Mouse (Mus musculus) midbrain, embryonic 16.5 days (tissue): ENCODE data around the gene Dalrd3. TPM values are rescaled to one million over a fixed set of nuclear protein-coding genes. Genes with fewer than 3 reads are reported as not detected.

Experiments used
- ATAC-seq: fragments of 200-750 bp; cut with Nextera tagmentation; 2 replicates; pipeline ENCODE4 v1.8.0; 2017; ENCODE audit warnings: moderate TSS enrichment
- H3K27ac ChIP-seq: fragments of 300-500 bp; sonication (generic); 2 replicates; pipeline ENCODE4 v1.5.1; 2014; ENCODE audit warnings: mild to moderate bottlenecking, low read length, mixed read lengths
- H3K27me3 ChIP-seq: fragments of 300-500 bp; sonication (generic); 2 replicates; pipeline ENCODE4 v1.6.1; 2014; ENCODE audit warnings: low read depth, low read length, mixed read lengths; ENCODE audit not compliant: control insufficient read depth, insufficient read depth
- H3K36me3 ChIP-seq: fragments of 300-500 bp; sonication (generic); 2 replicates; pipeline ENCODE4 v1.6.1; 2014; ENCODE audit warnings: mild to moderate bottlenecking, low read length, moderate library complexity, mixed read lengths; ENCODE audit not compliant: control insufficient read depth, insufficient read depth
- H3K4me1 ChIP-seq: fragments of 300-500 bp; sonication (generic); 2 replicates; pipeline ENCODE4 v1.6.1; 2014; ENCODE audit warnings: mild to moderate bottlenecking, low read length, mixed read lengths; ENCODE audit not compliant: control insufficient read depth, insufficient read depth
- H3K4me2 ChIP-seq: fragments of 300-500 bp; sonication (generic); 2 replicates; pipeline ENCODE4 v1.6.1; 2014; ENCODE audit warnings: mild to moderate bottlenecking, low read length, mixed read lengths
- H3K4me3 ChIP-seq: fragments of 300-500 bp; sonication (generic); 2 replicates; pipeline ENCODE4 v1.5.1; 2014; ENCODE audit warnings: low read depth, mild to moderate bottlenecking, low read length, moderate library complexity, mixed read lengths
- H3K9ac ChIP-seq: fragments of 300-500 bp; sonication (generic); 2 replicates; pipeline ENCODE4 v1.6.1; 2014; ENCODE audit warnings: low read depth, low read length, mixed read lengths
- H3K9me3 ChIP-seq: fragments of 300-500 bp; sonication (generic); replicated peaks from 2 replicates; pipeline ENCODE4 v1.6.1; 2014; ENCODE audit warnings: mild to moderate bottlenecking, low read length, mixed read lengths; ENCODE audit not compliant: control insufficient read depth, poor library complexity, severe bottlenecking
- WGBS: fragments of 180-500 bp; shearing (Covaris S2); extraction: QIAGEN DNeasy Blood & Tissue Kit; methylation state at CpG from one replicate; pipeline ENCODE4 v1.1.7; 2014; 5-methylcytosine and 5-hydroxymethylcytosine counted together
- polyA plus RNA-seq: library from polyadenylated mRNA; unstranded; fragments of >200 nt; fragmentation: Nextera tagmentation; extraction: Ambion mirVana; gene quantifications from 2 replicates; pipeline ENCODE4 v1.2.1, GENCODE M21; 2015

The Dalrd3 gene
- polyA plus RNA-seq, 1 experiment from 2014 or later = 350 TPM

DNA sequence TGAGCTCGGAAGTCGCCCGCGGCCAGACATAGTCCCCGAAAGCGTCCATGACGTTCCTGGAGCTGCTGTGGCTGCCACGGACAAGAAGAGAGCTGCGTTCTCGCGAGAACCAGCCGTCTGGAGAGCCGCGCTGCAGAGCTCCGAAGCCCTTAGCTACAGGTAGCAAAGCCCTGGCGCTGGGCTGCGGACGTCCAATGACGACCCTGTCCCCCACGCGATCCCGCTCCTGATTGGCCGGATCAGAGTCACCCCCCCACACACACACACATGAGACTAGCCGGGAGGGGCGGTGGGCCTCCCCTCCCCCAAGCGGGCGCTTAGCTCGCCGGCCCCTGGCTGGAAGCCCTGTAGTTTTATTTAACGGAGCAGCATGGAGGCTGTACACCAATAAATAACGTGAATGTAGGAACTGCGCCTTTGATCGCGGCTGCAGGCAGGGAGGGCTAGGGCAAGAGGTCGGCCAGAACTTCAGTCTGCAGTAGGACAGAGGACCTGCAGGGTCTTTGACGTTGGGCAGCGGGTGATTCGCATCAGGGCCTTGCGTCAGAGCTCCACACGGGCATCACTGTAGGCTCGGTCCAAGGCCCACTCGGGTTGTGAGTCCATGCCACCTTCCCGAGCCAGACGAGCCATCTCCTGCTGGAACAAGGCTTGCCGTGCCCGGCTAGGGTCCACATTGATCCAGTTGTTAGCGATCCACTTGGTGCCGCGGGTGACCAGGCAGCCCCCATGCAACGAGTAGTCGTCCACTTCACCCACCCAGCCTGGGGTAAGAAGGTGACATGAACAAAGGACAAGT is 9.1 kb downstream of the Dalrd3 start, which contains the start of gene Wdr6:
Gene Wdr6, minus strand, starts transcription at position 195 of the 799 bp plus-strand sequence.
- H3K27ac ChIP-seq = peak within 1 kb of the TSS; percentile 97
- H3K36me3 ChIP-seq = peaks cover 10% of the 10 kb centered on the region
- H3K4me1 ChIP-seq = peaks cover 47% of the 10 kb centered on the region
- H3K27me3 ChIP-seq = no peaks in the 10 kb centered on the region
- peak within 1 kb of the TSS; percentile 84 for H3K4me3 ChIP-seq
- 3% methylated on average over 51 of the region's 51 CpGs for WGBS
- peak within 1 kb of the TSS; percentile 87 for H3K4me2 ChIP-seq
- ATAC-seq = peak; percentile 97
- peak within 1 kb of the TSS; percentile 98 for H3K9ac ChIP-seq
- no peaks in the 10 kb centered on the region for H3K9me3 ChIP-seq

DNA sequence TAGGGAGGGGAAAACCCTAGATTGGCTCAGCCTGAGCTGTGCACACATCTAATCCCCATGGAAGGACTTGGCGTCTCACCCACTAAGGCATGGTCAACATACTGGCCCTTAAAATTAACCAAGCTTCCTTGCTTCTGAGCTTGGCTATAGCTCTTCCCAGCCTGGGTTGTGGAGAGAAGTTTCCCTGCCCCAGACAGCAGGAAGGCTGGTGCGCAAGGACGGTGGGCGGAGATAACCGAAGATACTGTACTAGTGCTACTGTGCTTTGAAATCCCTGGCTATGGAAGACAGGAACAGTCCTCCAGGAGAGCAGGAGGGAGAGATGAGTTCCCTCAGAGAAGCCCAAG is 9.6 kb downstream of the Dalrd3 start:
- H3K4me3 ChIP-seq = peak overlapping the region; percentile 84; the same call in 1 of the 2 replicates
- peaks cover 41% of the 10 kb centered on the region for H3K4me1 ChIP-seq
- H3K9me3 ChIP-seq = no peaks in the 10 kb centered on the region
- H3K4me2 ChIP-seq = peak overlapping the region; percentile 87
- peak overlapping the region; percentile 97 for H3K27ac ChIP-seq
- H3K27me3 ChIP-seq = no peaks in the 10 kb centered on the region
- H3K36me3 ChIP-seq = peaks cover 9% of the 10 kb centered on the region
- H3K9ac ChIP-seq = peak overlapping the region; percentile 98
- no peak; the same call in 1 of the 2 replicates for ATAC-seq
- 66% methylated on average over 5 of the region's 5 CpGs for WGBS

DNA sequence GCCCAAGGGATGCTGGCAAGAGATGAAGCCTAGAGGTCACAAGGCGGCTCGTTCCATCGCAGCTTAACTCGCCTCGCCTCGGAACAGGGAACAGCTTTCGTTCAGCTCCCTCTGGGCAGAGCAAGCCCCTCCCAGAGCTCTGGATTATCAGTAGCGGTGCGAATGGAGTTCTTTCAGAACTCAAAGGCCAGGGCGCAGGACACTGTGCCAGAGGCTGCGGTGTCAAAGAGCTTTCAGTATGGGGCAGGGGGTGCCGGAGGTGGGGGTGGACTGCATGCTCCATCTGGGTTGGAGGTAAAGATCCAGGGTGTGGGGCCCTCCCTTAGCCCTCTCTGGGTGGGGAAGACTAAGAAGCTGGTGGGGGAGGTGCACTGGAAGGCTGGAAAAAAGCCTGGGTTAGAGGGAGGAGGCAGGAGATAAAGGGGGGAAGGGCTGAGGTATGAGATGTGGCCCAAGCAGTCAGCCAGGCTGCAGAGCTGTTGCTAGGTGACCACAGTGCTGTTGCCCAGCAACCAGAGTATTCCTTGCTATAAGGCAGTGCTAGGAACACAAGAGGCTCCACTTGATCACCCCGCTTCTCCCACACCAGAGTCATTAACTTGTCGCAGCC is 18.0 kb downstream of the Dalrd3 start:
- Histone ChIP-seq H3K36me3 (no peaks in the 10 kb centered on the region), H3K4me2 (peak overlapping the region; percentile 57), H3K27me3 (no peaks in the 10 kb centered on the region), H3K9me3 (no peaks in the 10 kb centered on the region), H3K4me3 (peak overlapping the region; percentile 25; the same call in 1 of the 2 replicates), H3K27ac (peak overlapping the region; percentile 98), H3K4me1 (peaks cover 33% of the 10 kb centered on the region), H3K9ac (peak overlapping the region; percentile 52)
- WGBS = 2% methylated on average over 14 of the region's 14 CpGs
- peak; percentile 98 for ATAC-seq

DNA sequence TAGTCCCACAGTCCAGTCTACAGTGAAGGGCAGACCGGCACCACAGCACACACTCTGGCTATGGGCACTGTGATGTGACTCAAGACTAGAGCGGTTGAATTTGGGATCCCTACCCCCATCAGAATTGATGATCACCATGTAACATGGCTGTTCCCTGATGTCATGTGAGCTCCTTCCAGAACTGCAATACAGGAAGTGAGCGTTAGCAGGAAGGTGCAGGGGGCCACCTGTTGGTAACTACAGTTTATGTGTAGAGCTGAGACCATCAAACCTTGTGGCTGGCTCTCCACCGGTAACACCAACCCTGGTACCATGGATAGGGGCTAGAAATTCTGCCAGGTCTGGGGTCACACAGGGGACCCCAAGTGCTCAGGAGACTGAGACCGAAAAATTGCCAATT is 19.5 kb downstream of the Dalrd3 start:
- Histone ChIP-seq H3K9me3 (no peaks in the 10 kb centered on the region), H3K4me1 (peaks cover 33% of the 10 kb centered on the region), H3K4me2 (no peak overlapping the region), H3K27me3 (no peaks in the 10 kb centered on the region), H3K36me3 (no peaks in the 10 kb centered on the region), H3K27ac (peak overlapping the region; percentile 98), H3K9ac (no peak overlapping the region), H3K4me3 (no peak overlapping the region)
- ATAC-seq = no peak
- WGBS = 65% methylated on average over 5 of the region's 5 CpGs

DNA sequence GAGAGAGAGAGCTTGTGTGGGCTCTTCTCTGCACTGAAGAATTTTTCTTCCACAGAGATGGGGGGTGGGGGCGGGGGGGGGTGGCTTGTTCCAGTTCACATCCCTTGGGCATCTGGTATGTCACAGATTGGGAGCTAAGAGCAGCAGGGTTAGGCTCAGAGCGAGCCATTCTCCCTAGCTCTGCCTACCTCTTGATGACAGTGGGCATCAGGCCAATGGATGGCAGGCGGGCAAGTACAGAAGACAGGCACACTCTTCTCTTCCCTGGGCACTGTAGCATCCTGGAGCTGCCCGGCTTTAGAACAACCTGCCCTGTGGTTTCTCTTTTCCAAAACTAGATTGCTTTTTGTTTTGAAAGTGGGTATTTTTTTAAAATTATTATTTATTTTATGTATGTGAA is 21.8 kb downstream of the Dalrd3 start:
- Histone ChIP-seq H3K9me3 (no peaks in the 10 kb centered on the region), H3K4me1 (peaks cover 37% of the 10 kb centered on the region), H3K4me2 (no peak overlapping the region), H3K9ac (no peak overlapping the region), H3K27ac (no peak overlapping the region), H3K36me3 (no peaks in the 10 kb centered on the region), H3K27me3 (no peaks in the 10 kb centered on the region), H3K4me3 (no peak overlapping the region)
- no peak for ATAC-seq
- 81% methylated on average over 4 of the region's 4 CpGs for WGBS

DNA sequence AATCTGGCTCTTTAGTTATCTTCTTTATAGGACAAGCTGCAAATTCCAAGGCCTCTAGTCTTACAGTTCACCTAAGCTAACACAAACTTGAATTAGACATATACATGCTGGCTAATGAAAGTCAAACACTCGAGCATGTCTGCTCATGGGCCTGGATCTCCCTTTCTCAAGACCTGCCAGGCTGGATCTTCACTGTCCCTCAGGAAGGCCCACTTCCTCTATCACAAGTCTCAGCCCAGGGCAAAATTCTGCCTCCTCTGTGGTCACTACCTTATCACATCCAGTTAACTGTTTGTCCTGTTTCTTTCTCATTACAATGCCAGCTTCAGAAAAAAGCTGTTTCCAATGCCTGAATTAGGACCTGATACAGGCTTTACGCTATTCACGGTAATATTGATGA is 24.7 kb downstream of the Dalrd3 start:
- H3K27ac ChIP-seq = no peak overlapping the region
- H3K4me1 ChIP-seq = peaks cover 18% of the 10 kb centered on the region
- no peaks in the 10 kb centered on the region for H3K27me3 ChIP-seq
- ATAC-seq = no peak
- H3K9ac ChIP-seq = no peak overlapping the region
- H3K4me3 ChIP-seq = no peak overlapping the region
- 92% methylated on average over 3 of the region's 3 CpGs for WGBS
- no peaks in the 10 kb centered on the region for H3K36me3 ChIP-seq
- no peaks in the 10 kb centered on the region for H3K9me3 ChIP-seq
- no peak overlapping the region for H3K4me2 ChIP-seq

DNA sequence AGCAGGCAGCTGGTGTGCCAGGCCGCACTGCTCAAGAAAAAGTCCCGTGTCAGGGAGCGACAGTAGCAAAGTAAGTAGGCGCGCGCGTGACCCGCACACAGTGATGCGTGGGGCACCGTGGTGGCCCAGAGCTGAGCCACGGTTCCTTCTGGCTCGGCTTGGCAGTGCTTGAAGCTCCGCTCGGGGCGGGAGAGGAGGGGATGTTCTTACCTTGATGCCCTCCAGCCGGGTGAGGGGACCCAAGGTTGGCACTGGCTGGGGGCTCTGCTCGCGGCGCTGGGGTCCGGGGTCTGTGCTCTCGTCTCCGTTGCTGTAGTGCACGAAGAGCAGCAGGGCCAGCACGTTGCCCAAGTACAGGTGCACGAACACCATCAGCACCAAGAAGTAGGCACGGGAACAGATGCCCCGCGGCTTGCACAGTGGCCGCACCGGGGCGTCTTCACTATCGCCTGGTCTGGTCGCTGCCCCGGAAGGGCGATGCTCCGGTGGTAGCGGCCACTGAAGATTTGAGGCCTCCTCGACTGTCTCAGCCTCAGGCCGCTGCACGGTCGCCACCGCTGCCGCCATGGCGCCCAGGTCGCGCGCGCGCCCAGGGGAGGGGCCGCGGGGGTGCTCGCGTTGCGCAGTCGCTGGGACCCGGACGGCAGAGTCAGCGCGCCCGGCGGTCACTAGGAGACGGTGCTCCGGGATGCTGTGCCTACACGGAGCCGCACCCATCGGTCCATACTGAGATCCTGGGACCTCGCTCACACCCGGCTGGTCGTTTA is 27.5 kb downstream of the Dalrd3 start, which contains the start of gene P4htm:
Gene P4htm, minus strand, starts transcription at position 670 of the 767 bp plus-strand sequence.
- Histone ChIP-seq H3K4me1 (peaks cover 16% of the 10 kb centered on the region), H3K4me3 (peak within 1 kb of the TSS; percentile 78), H3K9me3 (no peaks in the 10 kb centered on the region), H3K4me2 (peak within 1 kb of the TSS; percentile 94), H3K36me3 (no peaks in the 10 kb centered on the region), H3K27me3 (no peaks in the 10 kb centered on the region), H3K9ac (peak within 1 kb of the TSS; percentile 86), H3K27ac (peak within 1 kb of the TSS; percentile 84)
- 2% methylated on average over 67 of the region's 69 CpGs for WGBS
- peak; percentile 89 for ATAC-seq

DNA sequence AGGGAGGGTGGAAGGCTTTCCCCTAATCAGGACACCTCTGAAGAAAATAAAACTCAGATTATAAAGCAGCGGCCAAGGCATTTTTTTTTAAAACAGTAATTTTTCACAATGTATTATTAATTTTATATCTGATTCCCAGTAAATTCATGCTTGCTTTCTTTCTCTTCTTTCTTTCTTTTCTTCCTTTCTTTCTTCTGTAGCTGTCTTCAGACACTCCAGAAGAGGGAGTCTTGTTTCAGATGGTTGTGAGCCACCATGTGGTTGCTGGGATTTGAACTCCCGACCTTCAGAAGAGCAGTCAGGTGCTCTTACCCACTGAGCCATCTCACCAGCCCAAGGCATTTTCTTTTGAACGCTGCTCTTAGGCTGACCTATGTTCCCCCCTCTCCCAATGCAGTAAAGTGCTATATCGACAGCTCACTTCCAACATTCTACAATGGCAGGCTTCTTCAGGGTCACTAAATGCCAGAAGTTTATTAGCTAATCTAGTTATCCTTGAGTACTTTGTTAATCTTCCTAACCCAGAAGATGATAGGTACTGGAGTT is 29.4 kb downstream of the Dalrd3 start:
- Histone ChIP-seq H3K27me3 (no peaks in the 10 kb centered on the region), H3K4me3 (no peak overlapping the region), H3K27ac (no peak overlapping the region), H3K4me2 (no peak overlapping the region), H3K4me1 (peaks cover 16% of the 10 kb centered on the region), H3K9me3 (no peaks in the 10 kb centered on the region), H3K36me3 (peaks cover 6% of the 10 kb centered on the region), H3K9ac (no peak overlapping the region)
- 83% methylated on average over 4 of the region's 4 CpGs for WGBS
- ATAC-seq = no peak
